Mouse (Mus musculus) c-Kit-positive CD71-positive TER-119-positive erythroid progenitor cells, embryonic 14.5 days (primary cell): ENCODE measurements around the gene Olfr279.
A peak's percentile ranks its signal among the peaks of the same experiment; 100 is the strongest.
"Not testable (repeated sequence)": the region's sequence is repeated elsewhere in the genome, so short reads cannot be mapped to it uniquely, and the experiment has no call there.

ENCODE experiments used
- DNase-seq: peaks from one replicate; pipeline ENCODE4 v3.0.0-alpha.2; 2013; ENCODE audit warnings: low spot score

The Olfr279 gene

GRCm38 (mm10) chr15:98511386-98511928 lies 19.3 kb downstream of the Olfr279 start:
- no peak for DNase-seq

DNA sequence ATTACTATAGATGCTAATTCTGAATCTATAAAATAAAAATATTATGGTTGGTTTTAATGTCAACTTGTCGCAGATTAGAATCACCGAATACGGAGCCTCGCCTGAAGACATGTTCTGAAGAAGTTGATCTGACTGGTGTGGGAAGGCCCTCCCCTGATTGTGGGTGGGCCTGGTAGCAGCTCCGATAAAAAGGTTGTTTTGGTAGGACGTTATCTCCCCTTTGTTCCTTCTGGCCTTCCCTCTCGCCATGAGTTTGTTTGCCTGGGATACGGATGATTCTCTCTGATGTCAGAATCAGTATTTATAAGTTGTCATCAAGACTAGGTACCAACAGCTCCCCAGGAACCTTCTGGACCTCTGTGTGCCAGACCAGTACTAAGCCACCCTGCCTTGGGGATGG lies 20.0 kb downstream of the Olfr279 start:
- DNase-seq: no peak

DNA sequence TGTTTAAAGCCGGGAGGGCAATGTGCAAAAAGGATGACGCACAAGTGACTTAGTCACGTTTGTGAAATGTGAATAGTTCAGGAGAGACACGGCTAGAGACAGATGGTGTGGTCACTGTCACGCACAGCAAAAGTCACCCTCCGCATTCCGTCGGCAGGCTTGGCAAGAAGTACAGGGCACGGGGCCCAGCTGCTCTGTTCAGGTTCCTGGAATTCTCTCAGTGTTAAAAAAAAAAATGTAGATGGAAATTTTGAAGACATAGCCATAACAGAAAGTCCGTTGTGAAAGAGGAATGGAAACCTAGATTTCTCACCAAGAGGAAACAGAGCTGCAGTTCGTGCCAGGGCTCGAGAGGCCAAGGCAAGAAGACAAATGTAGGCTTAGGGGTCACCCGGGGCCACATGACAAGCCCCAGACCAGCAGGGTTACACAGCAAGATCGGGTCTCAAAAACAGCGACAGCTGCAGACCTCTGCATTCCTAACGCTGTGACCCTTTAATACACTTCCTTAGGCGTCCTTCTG lies 20.7 kb downstream of the Olfr279 start:
- DNase-seq: no peak

- not testable (repeated sequence) for DNase-seq
These were observed 21.5 kb downstream of the Olfr279 start for GRCm38 (mm10) chr15:98513676-98514075.

DNA sequence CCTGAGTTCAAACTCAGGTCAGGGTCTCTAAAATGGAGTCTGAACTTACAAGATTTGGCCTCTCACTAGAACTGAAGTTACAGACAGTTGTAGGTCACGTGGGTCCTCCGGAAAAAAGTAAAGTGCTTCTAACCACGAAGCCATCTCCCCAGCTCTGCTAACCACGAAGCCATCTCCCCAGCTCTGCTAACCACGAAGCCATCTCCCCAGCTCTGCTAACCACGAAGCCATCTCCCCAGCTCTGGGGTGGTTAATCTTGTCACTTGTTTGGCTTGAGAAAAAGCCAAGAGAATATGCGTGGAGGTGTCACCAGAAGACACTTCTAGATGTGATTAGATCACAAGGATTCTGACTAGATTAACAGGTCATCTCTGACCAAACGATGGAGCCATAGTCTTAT lies 21.9 kb downstream of the Olfr279 start:
- DNase-seq: no peak

DNA sequence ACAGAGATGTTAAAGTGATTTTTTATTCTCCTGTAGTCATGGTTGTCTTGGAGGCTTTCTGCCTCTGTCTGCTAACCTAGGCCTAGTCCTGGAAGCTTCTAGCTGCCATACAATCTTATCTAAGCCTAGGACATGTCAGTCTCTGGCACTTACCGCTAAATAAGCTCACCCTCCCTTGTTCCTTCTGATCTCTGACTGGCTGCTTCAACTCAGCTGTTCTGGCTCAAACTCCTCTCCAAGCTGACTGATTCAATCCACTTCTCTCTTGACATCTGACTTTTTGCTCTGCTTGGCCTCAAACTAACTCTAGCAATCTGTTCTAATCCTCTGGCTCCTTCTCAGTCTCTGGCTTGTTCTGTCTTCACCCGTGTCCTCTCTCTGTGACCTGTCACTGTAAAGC lies 22.6 kb downstream of the Olfr279 start:
- DNase-seq: not testable (repeated sequence)

- DNase-seq: peak; percentile 59
These were observed 25.5 kb downstream of the Olfr279 start for GRCm38 (mm10) chr15:98517380-98518355.

GRCm38 (mm10) chr15:98521245-98521644 lies 29.0 kb downstream of the Olfr279 start:
- no peak for DNase-seq

DNA sequence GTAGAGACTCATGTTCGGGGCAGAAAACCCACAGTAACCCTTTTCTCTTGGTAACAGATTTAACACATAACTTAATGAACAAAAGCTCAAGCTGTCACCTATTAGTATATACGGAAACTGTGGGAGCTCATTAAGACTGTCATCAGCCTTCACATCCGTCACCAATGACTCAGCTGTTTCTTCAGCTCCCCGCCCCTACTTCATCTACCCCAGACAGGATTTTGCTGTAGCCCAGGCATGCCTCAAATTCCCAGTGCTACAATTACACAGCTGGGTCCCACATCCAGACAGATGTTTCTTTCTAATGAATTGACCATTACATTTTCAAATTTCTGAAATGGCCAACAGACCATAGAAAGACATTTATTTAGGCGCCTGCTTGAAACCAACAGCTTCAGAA lies 33.9 kb downstream of the Olfr279 start:
- DNase-seq: peak; percentile 61

DNA sequence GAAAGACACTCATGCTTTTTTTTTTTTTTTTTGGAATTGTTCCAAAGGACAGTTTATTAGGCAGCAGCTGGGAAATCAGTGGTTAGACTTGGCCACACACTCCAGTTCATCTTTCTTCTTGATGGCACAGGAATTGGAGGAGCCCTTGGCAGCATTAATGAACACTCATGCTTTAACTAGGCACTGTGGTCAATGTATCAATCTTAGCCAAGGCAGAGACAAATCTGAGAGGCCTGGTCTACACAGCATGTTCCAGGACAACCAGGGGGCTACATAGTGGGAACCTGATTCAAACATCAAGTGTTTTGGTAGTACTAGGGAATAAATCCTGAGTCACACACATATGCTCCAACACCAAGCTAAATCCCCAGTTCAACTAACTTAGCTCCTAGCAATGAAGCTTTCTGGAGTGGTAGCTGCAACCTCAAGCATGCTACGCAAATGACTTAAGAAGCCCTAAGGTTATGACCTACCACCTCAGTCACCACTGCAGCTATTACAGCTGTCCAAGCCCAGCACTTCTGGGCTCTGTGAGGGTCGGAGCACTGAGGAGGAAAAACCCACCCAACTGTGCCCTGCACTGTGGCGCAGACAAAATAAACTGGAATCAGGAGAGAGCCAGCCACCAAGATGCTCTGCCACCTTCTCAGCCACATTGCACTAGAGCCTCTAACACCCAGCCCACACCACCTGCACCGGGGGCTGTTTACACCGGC lies 35.0 kb downstream of the Olfr279 start:
- no peak for DNase-seq

DNA sequence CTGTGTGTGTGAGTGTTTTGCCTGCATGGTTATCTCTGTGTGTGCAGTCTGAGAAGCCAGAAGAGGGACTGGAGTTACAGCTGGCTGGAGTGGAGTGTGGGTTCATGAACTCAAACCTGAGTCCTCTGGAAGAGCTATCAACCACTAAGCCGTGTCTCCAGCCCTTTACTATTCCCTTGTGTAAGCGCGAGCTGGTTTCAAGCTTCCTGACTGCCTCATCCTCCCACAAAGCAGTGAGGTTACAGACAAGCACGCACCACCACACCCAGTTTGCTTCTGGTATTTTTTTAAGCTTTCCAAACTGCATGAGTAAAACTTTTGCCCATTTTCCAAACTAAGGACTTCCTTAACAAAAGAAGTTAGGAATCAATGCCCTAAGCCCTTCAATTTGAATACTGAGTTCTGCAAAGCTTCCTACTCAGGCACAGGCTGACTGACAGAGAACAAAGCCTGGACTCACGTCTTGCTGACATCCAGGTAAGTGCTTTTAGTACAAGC lies 35.9 kb downstream of the Olfr279 start:
- DNase-seq: no peak

GRCm38 (mm10) chr15:98532281-98532680 lies 40.1 kb downstream of the Olfr279 start:
- peak; percentile 27 for DNase-seq

DNA sequence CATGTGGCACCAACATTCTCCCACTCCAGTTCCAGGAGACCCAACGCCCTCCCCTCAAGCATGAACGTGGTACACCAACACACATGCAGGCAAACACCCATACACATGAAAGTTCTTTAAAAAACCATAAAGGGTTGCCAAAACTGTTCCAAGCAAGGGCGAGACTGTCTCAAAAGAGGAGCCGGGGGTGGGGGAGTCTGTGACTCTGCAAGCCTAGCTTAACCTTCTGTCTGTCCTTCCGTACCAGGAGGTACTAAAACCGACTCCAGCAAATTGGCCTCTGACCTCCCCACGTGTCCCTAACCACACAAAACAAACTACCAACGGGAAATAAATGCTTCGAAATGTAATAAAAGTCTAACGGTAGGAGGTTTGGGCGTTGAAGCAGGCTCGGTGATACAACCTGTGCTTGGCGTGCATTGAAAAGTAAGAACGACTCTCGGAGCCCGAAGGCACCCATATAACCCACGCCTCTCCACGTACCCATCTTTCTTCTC lies 40.9 kb downstream of the Olfr279 start:
- peak; percentile 30 for DNase-seq

DNA sequence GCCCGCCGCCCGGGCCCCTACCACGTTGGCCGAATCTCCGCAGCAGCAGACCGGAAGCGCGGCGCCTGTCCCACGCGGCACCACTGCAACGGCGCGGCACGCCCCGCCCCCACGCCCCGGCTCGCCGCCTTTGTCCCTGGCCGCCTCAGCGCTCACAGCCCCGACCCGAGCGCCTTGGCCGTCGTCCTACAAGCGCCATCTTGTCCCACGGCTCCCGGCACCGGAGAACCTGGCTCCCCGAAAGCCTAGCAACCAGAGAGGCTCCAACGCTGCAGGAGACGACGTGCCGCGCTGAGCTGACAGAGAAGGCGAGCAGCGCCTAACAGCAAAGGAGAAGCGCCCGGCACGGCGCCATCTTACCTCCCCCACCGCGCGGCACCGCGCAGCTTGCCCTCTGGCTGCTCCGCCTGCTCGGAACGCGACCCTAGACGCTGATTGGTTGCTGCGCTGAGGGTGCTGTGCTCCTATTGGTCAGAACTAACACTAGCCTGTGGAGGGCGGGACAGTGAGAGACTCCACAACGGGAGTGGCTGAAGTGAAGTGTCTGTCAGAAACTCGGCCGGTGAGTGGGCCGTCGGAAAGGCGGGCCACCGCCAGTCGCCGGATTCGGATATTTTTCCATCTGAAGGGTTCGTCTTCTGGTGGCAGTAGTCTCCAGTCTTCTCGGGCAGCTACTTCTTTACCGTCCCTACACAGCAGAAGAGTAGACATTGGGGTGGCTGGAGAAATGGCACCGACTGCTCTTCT lies 41.9 kb downstream of the Olfr279 start, which contains the start of gene Kansl2:
TSS of gene Kansl2 (minus strand) at position 384 of the 747 bp plus-strand sequence.
- DNase-seq: peak; percentile 98

DNA sequence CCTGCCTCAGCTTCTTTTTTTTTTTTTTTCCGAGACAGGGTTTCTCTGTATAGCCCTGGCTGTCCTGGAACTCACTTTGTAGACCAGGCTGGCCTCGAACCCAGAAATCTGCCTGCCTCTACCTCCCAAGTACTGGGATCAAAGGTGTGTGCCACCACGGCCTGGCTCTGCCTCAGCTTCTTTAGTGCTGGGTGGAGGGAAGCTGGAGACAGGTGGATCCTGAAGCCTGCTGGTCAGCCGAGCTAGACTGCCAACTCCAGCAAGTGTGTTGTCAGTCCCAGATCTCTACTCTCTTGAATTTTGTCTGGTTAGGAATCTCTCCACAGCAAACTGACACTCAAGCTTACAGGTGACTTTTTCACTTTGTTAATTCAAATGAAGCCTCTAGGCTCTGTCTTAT lies 43.7 kb downstream of the Olfr279 start:
- DNase-seq: no peak

- no peak for DNase-seq
These were observed 44.8 kb downstream of the Olfr279 start for GRCm38 (mm10) chr15:98536828-98537510.

GRCm38 (mm10) chr15:98537923-98538322 lies 45.7 kb downstream of the Olfr279 start:
- DNase-seq: no peak

DNA sequence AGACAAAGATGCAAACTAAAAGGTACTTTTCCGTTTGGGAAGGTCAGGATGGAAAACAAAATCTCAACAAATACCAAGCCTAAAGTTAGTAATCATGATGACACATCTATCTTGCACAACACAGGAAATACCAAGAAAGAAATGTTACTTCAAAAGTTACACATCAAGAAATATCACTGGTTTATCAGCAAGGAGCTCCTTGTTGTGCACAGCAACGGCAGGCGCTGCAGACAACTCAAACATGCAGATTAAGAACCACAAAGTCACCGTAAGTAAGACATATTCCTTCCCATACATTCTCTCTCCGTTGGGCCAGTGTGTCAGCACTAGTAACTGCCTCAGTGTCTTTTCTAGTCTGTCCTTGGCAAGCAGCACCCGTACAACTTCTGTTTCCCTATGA lies 48.9 kb downstream of the Olfr279 start:
- no peak for DNase-seq

DNA sequence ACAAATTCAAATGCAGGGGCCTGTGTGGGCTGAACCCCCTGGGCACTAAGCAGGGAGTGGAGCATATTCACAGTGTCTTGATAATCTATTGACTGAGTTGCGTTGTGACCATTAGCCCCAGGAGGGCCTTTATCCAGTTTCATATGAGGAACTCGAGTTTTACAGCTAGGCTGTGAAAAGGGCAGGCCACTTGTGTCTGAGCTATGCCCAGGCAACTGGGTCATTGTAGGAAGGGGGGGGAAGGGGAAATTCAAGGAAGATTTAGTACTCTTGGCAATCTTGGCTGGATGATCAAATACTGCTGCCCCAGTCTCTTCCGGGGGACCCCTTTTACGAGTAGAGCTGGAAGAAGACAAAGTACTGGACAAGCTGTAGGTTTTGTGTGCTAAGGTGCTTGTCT lies 51.1 kb downstream of the Olfr279 start:
- DNase-seq: no peak

DNA sequence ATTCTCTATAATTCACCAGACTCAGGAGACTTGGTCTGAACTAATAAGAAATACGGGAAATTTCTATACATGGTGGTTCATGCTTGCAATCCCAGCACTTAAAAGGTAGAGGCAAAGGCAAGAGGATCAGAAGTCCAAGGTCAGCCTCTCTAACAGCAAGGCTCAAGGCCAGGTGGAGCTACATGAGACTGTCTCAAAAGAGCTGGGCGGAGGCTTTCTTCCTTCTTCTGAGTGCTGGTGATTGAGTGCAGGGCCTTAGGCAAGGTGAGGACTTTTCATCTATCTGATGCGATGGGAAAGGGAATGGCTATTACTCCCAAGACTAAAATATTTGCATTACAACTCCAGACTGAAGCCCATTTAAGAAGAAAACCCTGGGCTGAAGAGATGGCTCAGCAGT lies 52.9 kb downstream of the Olfr279 start:
- DNase-seq: no peak

DNA sequence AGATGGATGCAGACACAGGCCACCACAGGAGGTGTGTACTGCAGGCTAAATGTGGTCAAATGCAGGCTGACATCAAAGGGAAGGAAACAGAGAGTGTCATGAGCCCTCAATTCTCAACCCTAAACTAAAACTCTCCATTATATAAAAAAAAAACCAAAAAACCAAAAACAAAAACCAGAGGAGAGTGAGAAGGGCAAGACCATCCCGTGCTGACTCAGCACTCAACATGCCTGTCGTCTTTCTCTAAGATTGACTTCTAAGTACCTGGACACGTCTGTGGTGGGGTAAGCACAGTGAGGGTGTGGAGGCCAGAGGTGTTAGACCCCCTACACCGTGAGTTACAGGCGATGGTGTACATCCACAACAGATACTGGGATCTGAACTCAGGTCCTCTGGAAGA lies 54.6 kb downstream of the Olfr279 start:
- no peak for DNase-seq
